Mouse (Mus musculus) v-Abl transformed pro-B cells (cell line): ENCODE data around the gene Cgnl1.

ENCODE experiments used
- in situ Hi-C, 2 experiments: fragments of 400-800 bp; cut with MboI; formaldehyde crosslinking; loops; one replicate each; pipeline ENCODE4 v1.15.1; 2025; ENCODE audit not compliant: unreplicated experiment in 2 of 2

Cgnl1 gene

GRCm38 (mm10) chr9:71604914-71605635, 166.3 kb downstream of the Cgnl1 start:
- in situ Hi-C loops: loop anchor here (25.0 kb wide), 2 partner anchors 1193 to 1493 kb away; partner anchors contain the start of gene Ccnb2 (in 1 of the 2)

GRCm38 (mm10) chr9:71599861-71600260, 171.5 kb downstream of the Cgnl1 start:
- in situ Hi-C loops: loop anchor here (25.0 kb wide), 2 partner anchors 1188 to 1488 kb away; partner anchors contain the start of gene Ccnb2 (in 1 of the 2)

DNA sequence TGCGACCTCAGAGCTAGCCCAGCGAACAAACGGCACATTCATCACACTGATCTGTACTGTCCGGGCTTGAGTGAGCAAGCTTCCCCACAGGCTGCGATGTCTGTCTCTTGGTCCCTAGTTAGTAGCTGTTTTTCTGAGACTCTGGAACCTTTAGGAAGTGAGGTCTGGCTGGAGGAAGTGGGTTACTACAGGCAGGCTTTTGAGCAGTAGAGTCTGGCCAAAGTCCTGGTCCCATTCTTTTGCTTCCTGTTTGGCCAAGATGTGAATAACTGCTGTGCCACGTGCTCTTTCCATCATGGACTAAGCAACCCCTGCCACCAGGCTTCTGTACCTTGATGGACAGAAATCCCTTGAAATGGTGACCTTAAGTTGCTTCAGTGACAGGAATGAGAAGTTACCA, 174.5 kb downstream of the Cgnl1 start:
- in situ Hi-C loops: no loop called here

DNA sequence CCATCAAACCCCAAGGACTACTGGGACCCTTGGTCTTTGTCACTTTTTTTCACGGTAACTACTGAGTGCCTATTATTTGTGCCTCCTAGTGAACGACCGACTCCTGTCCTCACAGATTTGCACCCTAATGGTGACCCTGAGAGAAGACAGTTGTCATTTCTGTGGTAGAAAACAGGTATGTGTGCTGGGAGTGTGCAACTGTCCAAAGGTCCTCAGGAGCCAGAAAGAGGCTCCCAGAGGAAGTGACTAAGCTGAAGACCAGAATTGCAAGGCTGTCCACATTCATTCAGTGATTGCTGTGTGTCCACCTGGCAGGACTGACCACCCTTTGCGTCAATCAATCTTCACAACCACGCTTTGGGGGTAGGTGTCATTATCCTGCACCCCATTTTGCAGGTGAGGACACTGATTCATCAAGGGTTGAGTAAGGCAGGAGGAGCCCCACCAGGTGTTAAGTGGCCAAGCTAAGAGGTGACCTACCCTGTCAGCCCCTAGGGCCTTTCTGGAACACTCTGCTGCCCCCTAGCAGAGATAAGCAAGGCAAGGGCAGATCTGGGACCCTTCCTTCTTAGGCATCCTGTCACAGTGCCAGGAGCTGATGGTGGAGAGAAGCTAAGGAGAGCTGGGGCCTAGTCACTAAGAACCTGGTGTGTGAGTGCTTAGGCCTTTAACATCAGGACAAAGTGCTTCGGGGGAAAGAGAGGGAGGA, 178.7 kb downstream of the Cgnl1 start:
- in situ Hi-C loops: no loop called here

GRCm38 (mm10) chr9:71591938-71592548, 179.4 kb downstream of the Cgnl1 start, which contains the start of gene Myzap:
TSS of gene Myzap (minus strand) at chr9:71592360.
- in situ Hi-C loops: no loop called here

DNA sequence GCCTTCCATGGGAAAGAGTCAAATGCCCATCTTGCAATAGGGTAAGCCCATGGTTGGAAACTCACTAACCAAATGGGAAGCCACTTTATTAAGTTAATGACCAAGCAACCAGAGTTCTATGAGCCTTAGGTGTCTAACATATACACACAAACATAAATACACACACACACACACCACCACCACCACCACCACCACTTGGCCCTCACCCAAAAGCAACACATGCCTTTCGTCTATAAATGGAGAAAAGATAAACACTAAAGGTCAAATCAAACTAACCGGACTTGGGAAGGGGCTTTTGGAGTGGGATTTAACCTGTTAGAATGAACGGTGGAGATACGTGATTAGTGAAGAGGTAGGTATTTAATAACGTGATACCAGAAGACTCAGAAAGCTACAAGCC, 180.3 kb downstream of the Cgnl1 start:
- in situ Hi-C loops: no loop called here

GRCm38 (mm10) chr9:71589771-71590170, 181.6 kb downstream of the Cgnl1 start:
- in situ Hi-C loops: no loop called here

DNA sequence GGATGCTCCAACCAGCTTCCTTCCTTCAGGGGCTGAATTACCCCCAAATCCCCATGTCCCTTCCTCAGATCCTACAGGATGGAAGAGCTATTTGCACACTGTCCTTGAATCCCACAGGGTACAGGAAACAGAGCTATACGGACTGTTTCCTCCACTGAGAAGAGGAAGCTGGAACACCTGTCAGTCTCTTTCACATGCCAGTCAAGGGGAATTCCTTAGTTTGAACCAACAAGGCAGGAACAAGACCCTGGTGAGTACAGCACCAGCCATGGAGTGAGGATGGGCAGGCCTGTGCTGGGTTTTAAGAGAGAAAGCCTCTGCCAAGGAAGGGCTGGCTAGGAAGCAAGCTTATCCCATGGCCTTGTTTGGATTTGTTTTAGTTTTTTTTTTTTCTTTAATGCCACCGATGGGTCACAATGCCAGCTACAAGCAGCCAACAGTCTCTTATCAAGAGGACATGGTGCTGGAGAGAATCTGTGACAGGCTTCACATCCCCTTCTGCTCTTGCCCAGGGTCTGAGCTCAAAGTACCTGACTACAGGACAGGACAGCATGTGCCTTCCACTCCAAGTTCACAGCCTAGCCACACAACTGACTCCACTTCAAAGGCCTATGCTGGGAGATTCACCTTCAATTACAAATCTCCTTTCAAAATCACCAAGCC, 182.3 kb downstream of the Cgnl1 start:
- in situ Hi-C loops: no loop called here

GRCm38 (mm10) chr9:71586408-71586807, 185.0 kb downstream of the Cgnl1 start:
- in situ Hi-C loops: no loop called here

GRCm38 (mm10) chr9:71582771-71583170, 188.6 kb downstream of the Cgnl1 start:
- in situ Hi-C loops: no loop called here

DNA sequence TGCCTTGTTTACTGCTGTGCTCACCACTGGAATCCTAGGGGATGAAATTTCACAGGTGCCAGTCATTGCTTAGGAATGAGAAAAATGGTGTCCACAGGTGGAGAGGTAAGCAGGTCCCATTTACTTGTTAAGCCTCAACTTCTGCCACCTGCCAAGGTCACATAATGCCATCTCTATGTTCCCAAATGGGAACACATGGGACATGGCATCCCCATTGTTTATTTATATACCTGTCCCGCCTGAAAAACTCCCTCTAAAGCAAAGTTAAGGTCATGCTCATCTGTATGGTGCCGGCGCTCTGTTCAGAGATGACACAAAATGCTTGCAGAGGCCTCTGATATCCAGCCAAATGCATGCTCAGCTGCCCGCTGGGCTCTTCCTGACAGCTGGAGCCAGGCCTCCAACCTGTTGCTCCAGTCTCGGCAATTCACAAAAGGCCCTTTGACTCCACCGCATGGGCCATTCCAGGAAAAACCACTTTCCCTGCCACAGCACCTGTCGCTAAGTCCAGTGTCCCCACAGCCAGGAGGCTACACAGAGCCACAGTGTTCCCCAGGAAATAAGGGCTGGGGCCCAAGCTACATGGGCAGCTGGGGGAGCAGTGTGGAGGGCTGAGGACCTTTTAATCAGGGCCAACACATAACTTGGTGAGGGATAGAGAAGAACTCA, 192.4 kb downstream of the Cgnl1 start:
- in situ Hi-C loops: no loop called here
